Mouse (Mus musculus): ENCODE measurements at regions not wholly inside any gene's neighbourhood (a gene's known extent, or its start where the extent isn't known, plus 50 kb on each side); places are given as distances from the start of the nearest gene placed in this dataset.

DNA sequence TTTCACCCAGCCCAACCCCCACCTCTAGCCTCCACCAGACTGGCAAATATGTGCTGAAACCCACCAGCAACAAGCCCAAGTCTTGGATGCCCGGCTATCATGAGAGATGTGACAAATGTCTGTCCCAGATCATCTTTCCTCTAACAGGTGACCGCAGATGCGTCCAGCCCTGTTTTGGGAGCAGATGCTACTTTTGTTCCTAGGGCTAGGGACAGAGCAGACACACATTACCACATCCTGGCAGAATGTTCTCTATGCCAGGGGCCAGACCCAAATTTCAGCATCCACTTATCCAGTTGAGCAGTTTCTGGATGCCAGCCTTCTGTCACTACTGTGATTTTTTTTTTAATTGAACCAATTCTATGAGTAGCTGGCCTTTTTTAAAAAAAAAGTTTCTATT lies 316.7 kb downstream of the Adra2a start:
- Histone ChIP-seq H3K9ac (no peak overlapping the region), H3K4me2 (replicated peaks) (no peak overlapping the region), H3K27me3 (replicated peaks) (no peaks in the 10 kb centered on the region), H3K9me3 (no peaks in the 10 kb centered on the region), H3K4me3 (replicated peaks) (no peak overlapping the region), H3K36me3 (no peaks in the 10 kb centered on the region), H3K27ac (no peak overlapping the region), H3K4me1 (replicated peaks) (no peaks in the 10 kb centered on the region)
- ATAC-seq = no peak
- WGBS = 88% methylated on average over 3 of the region's 3 CpGs

DNA sequence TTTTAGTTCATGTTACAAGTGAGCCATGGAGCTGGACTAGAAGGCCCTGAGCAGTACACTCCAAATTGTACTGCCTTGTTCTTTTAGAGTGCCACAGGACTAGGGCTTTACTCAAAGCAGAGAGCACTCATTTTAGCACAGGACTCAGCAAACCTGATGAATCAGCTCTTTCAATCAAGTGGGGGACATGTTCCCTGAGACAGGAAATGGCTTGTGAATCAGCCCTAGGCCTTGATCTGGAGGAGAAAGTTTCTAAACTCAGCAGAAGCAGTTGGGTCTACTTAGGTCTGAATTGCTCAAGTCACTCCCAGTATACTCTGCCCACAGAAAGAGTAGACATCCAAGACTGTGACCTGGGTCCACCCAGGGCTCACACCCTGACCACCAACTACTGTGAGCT lies 341.1 kb downstream of the Adra2a start:
- no peaks in the 10 kb centered on the region for H3K9me3 ChIP-seq
- no peak for ATAC-seq
- H3K9ac ChIP-seq = no peak overlapping the region
- H3K4me2 ChIP-seq (replicated peaks) = no peak overlapping the region
- H3K27me3 ChIP-seq (replicated peaks) = no peaks in the 10 kb centered on the region
- H3K4me3 ChIP-seq (replicated peaks) = no peak overlapping the region
- H3K4me1 ChIP-seq (replicated peaks) = no peaks in the 10 kb centered on the region
- H3K36me3 ChIP-seq = no peaks in the 10 kb centered on the region
- no peak overlapping the region for H3K27ac ChIP-seq

DNA sequence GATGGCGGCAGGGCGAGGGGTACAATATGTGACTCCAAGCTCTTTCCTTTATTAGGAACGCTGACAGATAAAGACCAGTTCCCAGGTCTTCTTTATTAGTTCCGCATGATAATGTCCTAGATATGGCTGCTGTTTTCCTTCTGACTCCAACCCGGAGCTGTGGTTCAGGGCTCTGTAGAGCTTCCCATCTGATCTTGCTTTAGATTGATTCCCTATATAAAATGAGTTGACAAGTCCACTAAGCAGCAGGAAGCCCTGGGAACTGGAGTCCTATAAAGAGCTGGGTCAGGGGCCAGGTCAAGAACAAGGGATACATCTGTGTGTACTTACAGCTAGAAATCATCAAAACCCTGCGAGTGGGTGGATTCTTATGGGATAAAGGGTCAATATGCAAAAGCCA lies 347.5 kb downstream of the Adra2a start:
- H3K9ac ChIP-seq = no peak overlapping the region
- no peak overlapping the region for H3K27ac ChIP-seq
- H3K9me3 ChIP-seq = no peaks in the 10 kb centered on the region
- no peaks in the 10 kb centered on the region for H3K4me1 ChIP-seq (replicated peaks)
- H3K27me3 ChIP-seq (replicated peaks) = no peaks in the 10 kb centered on the region
- 70% methylated on average over 6 of the region's 6 CpGs for WGBS
- H3K4me2 ChIP-seq (replicated peaks) = no peak overlapping the region
- H3K4me3 ChIP-seq (replicated peaks) = no peak overlapping the region
- H3K36me3 ChIP-seq = no peaks in the 10 kb centered on the region
- no peak for ATAC-seq

DNA sequence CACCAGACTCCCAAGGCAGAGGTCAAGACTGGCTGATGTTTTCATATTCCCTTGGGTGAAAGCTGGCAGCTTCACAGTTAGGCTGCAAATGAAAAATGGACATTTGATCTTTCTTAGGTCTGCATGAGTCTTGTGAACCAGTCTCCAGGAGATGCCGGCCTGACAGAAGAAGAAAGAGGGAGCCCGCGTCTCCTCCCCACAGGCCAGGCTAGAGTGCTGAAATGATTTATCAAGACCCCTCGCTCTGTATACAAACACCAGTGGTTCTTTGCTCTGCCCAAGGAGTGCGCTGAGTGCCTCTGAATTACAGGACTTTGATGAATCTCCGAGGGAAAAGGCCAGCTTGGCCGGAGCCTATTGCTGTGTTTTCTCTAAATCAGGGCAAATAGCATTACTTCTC lies 355.7 kb downstream of the Adra2a start:
- Histone ChIP-seq H3K27me3 (replicated peaks) (no peaks in the 10 kb centered on the region), H3K36me3 (no peaks in the 10 kb centered on the region), H3K4me3 (replicated peaks) (no peak overlapping the region), H3K9me3 (no peaks in the 10 kb centered on the region), H3K27ac (no peak overlapping the region), H3K4me1 (replicated peaks) (no peaks in the 10 kb centered on the region), H3K4me2 (replicated peaks) (no peak overlapping the region), H3K9ac (no peak overlapping the region)
- no peak for ATAC-seq
- WGBS = 31% methylated on average over 7 of the region's 7 CpGs

DNA sequence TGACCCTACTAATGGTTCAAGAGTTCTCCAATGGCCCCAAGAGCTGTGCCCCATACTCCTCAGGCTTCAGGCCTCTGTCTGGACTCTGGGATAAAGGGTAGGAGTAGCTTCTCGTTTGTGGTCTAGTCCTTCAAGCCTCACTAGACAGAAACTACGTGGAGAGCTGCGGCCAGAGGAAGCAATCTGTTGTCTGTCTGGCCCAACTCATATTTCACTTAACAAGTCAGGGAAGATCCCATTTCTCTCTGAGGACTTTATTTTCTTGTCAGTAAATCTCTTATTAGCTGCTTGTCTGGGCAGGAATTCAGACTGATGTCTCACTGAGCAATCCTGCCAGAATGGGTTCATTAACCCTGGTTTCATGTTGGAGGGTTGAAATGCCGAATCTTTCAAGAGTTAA lies 364.0 kb downstream of the Adra2a start:
- Histone ChIP-seq H3K9ac (no peak overlapping the region), H3K4me3 (replicated peaks) (no peak overlapping the region), H3K9me3 (no peaks in the 10 kb centered on the region), H3K4me1 (replicated peaks) (no peaks in the 10 kb centered on the region), H3K36me3 (no peaks in the 10 kb centered on the region), H3K27ac (no peak overlapping the region), H3K4me2 (replicated peaks) (no peak overlapping the region), H3K27me3 (replicated peaks) (no peaks in the 10 kb centered on the region)
- no peak for ATAC-seq
- WGBS = 76% methylated on average over 4 of the region's 4 CpGs

DNA sequence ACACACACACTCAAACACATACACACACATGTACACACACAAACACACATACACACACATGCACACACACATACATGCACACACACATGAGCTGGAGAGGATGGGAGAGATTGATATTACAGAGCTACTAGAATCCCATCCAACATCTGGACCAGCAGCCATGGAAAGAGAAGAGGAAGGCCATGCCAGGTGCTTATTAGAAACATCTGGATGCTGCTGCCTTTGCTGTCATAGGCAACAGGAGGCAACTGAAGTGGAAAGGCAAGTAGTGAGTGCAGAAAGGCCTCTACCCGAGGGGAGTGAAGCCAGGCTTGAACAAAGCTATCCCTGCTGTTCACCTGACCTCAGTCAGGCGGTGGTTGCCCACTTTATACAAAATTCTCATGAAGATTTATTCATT lies 385.1 kb downstream of the Adra2a start:
- H3K27me3 ChIP-seq (replicated peaks) = no peaks in the 10 kb centered on the region
- H3K36me3 ChIP-seq = no peaks in the 10 kb centered on the region
- 51% methylated on average over 2 of the region's 2 CpGs for WGBS
- H3K9me3 ChIP-seq = no peaks in the 10 kb centered on the region
- no peak for ATAC-seq
- H3K4me1 ChIP-seq (replicated peaks) = no peaks in the 10 kb centered on the region
- H3K9ac ChIP-seq = no peak overlapping the region
- no peak overlapping the region for H3K4me2 ChIP-seq (replicated peaks)
- H3K4me3 ChIP-seq (replicated peaks) = no peak overlapping the region
- no peak overlapping the region for H3K27ac ChIP-seq

DNA sequence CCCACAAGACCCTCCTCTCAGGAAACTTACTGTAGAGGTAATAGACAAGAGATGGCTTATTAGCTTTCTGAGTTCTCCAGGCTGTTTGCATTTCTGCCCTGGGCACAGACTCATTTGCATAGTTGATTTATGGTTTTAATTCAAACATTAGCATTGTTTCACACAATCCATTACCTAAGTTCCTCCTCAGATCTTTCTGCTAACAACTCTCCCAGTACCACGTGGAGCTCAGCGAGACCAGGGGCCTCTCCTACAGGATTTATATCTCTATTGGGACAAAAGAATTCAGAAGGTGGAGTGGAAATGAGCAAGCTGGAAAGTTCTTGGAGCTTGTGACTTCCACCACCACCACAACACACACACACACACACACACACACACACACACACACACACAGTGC lies 396.8 kb downstream of the Adra2a start:
- H3K27me3 ChIP-seq (replicated peaks) = no peaks in the 10 kb centered on the region

DNA sequence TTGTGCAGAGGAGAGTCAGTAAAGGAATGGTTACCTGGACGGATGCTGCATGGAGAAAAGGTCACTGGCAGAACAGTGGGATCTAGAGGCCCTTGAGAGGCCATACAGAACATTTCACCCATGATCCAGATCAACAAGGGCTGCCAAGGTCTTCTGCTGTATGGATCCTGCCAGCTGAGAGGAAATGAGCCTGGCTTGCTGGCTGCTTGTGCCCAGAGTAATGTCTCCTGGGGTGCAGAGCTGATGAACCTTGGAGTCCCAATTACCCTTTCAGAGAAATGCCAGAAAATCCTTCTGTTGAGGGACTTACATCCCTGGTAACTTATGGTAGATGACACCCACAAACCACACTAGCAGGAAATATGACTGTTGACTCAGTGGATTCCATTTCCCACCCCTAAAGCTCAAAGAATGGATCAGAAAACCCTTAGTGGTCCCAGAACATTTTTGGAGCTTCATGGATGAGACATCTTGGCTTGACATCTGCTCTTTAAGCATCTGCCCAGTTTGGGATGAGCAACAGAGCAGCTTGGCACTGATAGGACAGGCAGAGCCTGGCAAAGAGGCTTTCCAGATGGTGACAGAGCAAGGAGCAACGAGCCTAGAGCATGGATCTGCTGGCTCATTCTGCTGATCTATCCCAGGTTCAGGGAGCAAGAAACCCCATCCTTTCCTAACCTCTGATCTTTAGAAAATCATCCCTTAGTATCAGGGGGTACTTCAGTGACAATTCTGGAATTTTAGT lies 416.6 kb downstream of the Adra2a start:
- 67% methylated on average over 2 of the region's 2 CpGs for WGBS
- Histone ChIP-seq H3K9ac (no peak overlapping the region), H3K36me3 (no peaks in the 10 kb centered on the region), H3K4me1 (replicated peaks) (no peaks in the 10 kb centered on the region), H3K4me3 (replicated peaks) (no peak overlapping the region), H3K4me2 (replicated peaks) (no peak overlapping the region), H3K27ac (no peak overlapping the region), H3K27me3 (replicated peaks) (no peaks in the 10 kb centered on the region), H3K9me3 (no peaks in the 10 kb centered on the region)
- no peak for ATAC-seq

More for the DNA sequence above, 396.8 kb downstream of the Adra2a start:
- Histone ChIP-seq H3K4me3 (replicated peaks) (no peak overlapping the region), H3K27ac (no peak overlapping the region), H3K36me3 (no peaks in the 10 kb centered on the region), H3K4me2 (replicated peaks) (no peak overlapping the region), H3K9ac (no peak overlapping the region), H3K9me3 (no peaks in the 10 kb centered on the region), H3K4me1 (replicated peaks) (no peaks in the 10 kb centered on the region)
- ATAC-seq = no peak
- 27% methylated on average over 2 of the region's 2 CpGs for WGBS

DNA sequence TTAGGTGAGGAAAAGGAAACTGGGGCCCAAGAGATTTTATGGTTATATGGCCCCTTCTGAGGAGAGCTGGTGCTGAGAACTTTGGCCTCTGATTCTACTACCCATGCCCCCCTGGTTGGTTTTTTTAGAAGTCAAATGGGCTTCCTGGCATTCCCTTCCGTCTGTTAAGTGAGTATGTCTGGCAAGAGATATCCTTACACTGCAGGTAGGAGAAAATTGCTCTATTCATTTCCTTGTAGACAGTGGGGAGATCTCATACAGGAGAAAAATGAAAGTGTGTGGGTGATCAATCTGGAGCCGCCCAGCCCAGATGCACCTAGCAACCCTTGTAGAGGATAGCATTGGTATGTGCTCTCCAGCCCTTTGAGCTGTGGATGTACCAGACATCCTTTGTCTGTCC lies 418.5 kb downstream of the Adra2a start:
- Histone ChIP-seq H3K4me1 (replicated peaks) (no peaks in the 10 kb centered on the region), H3K9me3 (no peaks in the 10 kb centered on the region), H3K4me2 (replicated peaks) (no peak overlapping the region), H3K27ac (no peak overlapping the region), H3K9ac (no peak overlapping the region), H3K27me3 (replicated peaks) (no peaks in the 10 kb centered on the region), H3K36me3 (no peaks in the 10 kb centered on the region), H3K4me3 (replicated peaks) (no peak overlapping the region)
- peak; percentile 58 for ATAC-seq
- WGBS = 62% methylated on average over 2 of the region's 2 CpGs

DNA sequence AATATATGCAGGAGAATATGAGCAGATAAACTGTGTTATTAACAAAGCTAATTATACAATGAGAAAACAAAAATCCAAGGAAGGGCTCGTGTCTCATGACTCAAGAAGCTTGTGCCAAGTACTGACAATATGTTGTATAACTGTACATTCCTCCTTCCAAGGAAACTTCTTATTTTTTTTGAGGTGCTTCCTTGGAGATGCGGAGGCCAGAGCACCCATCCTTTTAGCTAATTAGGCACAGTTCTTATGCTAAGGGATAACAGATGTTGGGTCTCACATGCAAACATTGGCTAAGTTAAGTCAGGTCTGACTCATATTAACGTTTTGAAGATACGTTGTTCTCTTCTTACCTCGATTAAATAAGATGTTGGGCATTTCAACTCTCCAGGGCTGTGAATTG lies 426.1 kb downstream of the Adra2a start:
- no peak for ATAC-seq
- H3K4me1 ChIP-seq (replicated peaks) = no peaks in the 10 kb centered on the region
- no peak overlapping the region for H3K27ac ChIP-seq
- H3K9ac ChIP-seq = no peak overlapping the region
- H3K4me2 ChIP-seq (replicated peaks) = no peak overlapping the region
- H3K9me3 ChIP-seq = no peaks in the 10 kb centered on the region
- no peak overlapping the region for H3K4me3 ChIP-seq (replicated peaks)
- WGBS = 79% methylated on average over 5 of the region's 5 CpGs
- H3K27me3 ChIP-seq (replicated peaks) = no peaks in the 10 kb centered on the region
- no peaks in the 10 kb centered on the region for H3K36me3 ChIP-seq

DNA sequence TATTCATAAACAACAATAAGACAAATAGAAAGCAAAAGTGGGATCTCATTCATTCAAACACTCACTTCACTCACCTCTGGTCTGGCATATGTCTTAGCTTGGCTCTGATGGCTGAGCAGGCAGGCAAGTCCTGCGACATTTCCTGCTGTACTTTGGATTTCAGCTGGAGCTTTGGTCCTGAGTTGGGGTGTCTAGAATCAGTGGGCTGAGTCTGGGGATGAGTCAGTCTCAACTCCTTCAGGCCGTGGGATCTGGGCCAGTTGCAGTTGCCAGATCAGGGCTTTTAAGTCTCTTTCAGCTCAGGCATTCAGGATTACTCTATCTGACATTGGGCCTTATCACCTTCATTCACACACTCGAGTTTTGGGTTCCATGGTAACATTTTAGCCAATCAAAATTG lies 454.1 kb downstream of the Adra2a start:
- Histone ChIP-seq H3K27ac (no peak overlapping the region), H3K9ac (no peak overlapping the region), H3K4me1 (replicated peaks) (no peaks in the 10 kb centered on the region), H3K27me3 (replicated peaks) (no peaks in the 10 kb centered on the region), H3K9me3 (no peaks in the 10 kb centered on the region), H3K4me3 (replicated peaks) (no peak overlapping the region), H3K36me3 (no peaks in the 10 kb centered on the region), H3K4me2 (replicated peaks) (no peak overlapping the region)
- WGBS = 62% methylated on average over 3 of the region's 3 CpGs
- ATAC-seq = no peak

DNA sequence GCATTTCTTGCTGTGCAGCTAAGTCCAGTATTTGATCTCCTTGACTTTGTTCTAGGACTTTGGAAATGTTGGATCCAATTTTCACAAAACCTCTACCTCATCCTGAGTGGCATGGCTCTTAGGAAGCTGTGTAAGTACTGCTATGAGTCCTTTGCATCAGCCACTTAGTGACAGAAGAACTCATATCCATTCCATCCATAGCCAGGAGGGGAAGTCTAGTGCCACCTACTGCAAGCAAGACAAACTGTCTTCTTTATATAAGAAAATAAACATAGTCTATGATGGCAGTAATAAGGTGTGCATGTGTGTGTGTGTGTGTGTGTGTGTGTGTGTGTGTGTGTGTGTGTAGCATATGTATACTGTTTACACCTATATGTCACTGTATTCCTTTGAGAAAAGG lies 489.9 kb downstream of the Adra2a start:
- no peak overlapping the region for H3K4me2 ChIP-seq (replicated peaks)
- H3K36me3 ChIP-seq = no peaks in the 10 kb centered on the region
- H3K9me3 ChIP-seq = no peaks in the 10 kb centered on the region

DNA sequence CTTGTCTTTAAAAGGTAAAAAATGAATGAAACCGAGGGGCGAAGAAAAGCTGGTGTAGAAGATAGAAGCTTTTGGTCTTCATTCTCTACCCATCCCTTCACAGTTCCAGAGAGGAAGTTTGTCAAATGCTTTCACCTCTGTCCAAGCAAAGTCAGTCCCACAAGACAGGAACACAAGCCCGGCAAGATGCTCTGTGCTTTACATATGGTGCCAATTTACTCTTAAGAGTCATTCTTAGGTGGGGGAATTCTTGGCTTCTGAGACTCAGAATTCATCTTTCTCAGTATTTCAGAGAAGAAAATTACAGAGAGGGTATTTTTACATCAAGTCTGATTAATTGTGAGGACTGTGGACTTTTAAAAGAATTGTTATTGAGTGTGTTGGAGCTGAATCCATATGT lies 511.4 kb downstream of the Adra2a start:
- WGBS = 92% methylated on average over 3 of the region's 3 CpGs
- H3K9ac ChIP-seq = no peak overlapping the region
- no peaks in the 10 kb centered on the region for H3K36me3 ChIP-seq
- no peak for ATAC-seq
- no peaks in the 10 kb centered on the region for H3K27me3 ChIP-seq (replicated peaks)
- no peak overlapping the region for H3K4me2 ChIP-seq (replicated peaks)
- H3K9me3 ChIP-seq = no peaks in the 10 kb centered on the region
- no peaks in the 10 kb centered on the region for H3K4me1 ChIP-seq (replicated peaks)
- no peak overlapping the region for H3K4me3 ChIP-seq (replicated peaks)
- no peak overlapping the region for H3K27ac ChIP-seq

More for the DNA sequence above, 489.9 kb downstream of the Adra2a start:
- Histone ChIP-seq H3K4me1 (replicated peaks) (no peaks in the 10 kb centered on the region), H3K9ac (no peak overlapping the region), H3K4me3 (replicated peaks) (no peak overlapping the region), H3K27me3 (replicated peaks) (no peaks in the 10 kb centered on the region), H3K27ac (no peak overlapping the region)
- no peak for ATAC-seq

Data from intestine, embryonic 15.5 days (tissue).